Mouse (Mus musculus) testis, adult 2 months (tissue): ENCODE results near the gene Alkbh2. TPM values are rescaled to one million over a fixed set of nuclear protein-coding genes. Genes with fewer than 3 reads are reported as not detected.
A peak's percentile ranks its signal among the peaks of the same experiment; 100 is the strongest.

ENCODE experiments used
- H3K27ac ChIP-seq: fragments of 200-500 bp; 2 replicates; pipeline ENCODE4 v1.5.1; 2012; ENCODE audit warnings: low read depth, low read length; ENCODE audit not compliant: control insufficient read depth, insufficient read depth
- H3K27me3 ChIP-seq: fragments of 200-500 bp; 2 replicates; pipeline ENCODE4 v1.6.1; 2012; ENCODE audit warnings: mild to moderate bottlenecking, low read length, moderate library complexity; ENCODE audit not compliant: control insufficient read depth, insufficient read depth
- H3K36me3 ChIP-seq: fragments of 200-500 bp; 2 replicates; pipeline ENCODE4 v1.6.1; 2012; ENCODE audit warnings: mild to moderate bottlenecking, low read length; ENCODE audit not compliant: control insufficient read depth, insufficient read depth
- H3K4me1 ChIP-seq: fragments of 200-500 bp; 2 replicates; pipeline ENCODE4 v1.6.1; 2012; ENCODE audit warnings: low read length; ENCODE audit not compliant: control insufficient read depth, insufficient read depth
- H3K4me3 ChIP-seq: fragments of 200-500 bp; 2 replicates; pipeline ENCODE4 v1.5.1; 2012; ENCODE audit warnings: low read depth, mild to moderate bottlenecking, low read length, moderate library complexity, mixed read lengths; ENCODE audit not compliant: control insufficient read depth
- CTCF ChIP-seq: fragments of 200-500 bp; IDR thresholded peaks from 2 replicates; pipeline ENCODE4 v1.5.1; 2012; ENCODE audit warnings: low read depth, mild to moderate bottlenecking, inconsistent platforms, low read length, moderate library complexity; ENCODE audit not compliant: control insufficient read depth, insufficient read depth, insufficient replicate concordance
- POLR2A ChIP-seq: fragments of 200-500 bp; IDR thresholded peaks from 2 replicates; pipeline ENCODE4 v1.6.1; 2012; ENCODE audit warnings: low read depth, mild to moderate bottlenecking, inconsistent platforms, low read length, moderate library complexity; ENCODE audit not compliant: control insufficient read depth
- polyA plus RNA-seq: library from polyadenylated mRNA; depleted of rRNA; stranded (reverse); fragments of >200 nt; gene quantifications from 2 replicates; pipeline ENCODE4 v1.2.3, GENCODE M21; 2012

The Alkbh2 gene
- polyA plus RNA-seq, 1 experiment = 2.2 TPM

GRCm38 (mm10) chr5:114115030-114115429 is 13.0 kb downstream of the Alkbh2 start:
- Histone ChIP-seq H3K4me3 (no peak overlapping the region), H3K27ac (no peak overlapping the region), H3K36me3 (peaks cover 2% of the 10 kb centered on the region), H3K27me3 (no peaks in the 10 kb centered on the region), H3K4me1 (no peaks in the 10 kb centered on the region)
- TF ChIP-seq POLR2A (no peak), CTCF (no peak)

DNA sequence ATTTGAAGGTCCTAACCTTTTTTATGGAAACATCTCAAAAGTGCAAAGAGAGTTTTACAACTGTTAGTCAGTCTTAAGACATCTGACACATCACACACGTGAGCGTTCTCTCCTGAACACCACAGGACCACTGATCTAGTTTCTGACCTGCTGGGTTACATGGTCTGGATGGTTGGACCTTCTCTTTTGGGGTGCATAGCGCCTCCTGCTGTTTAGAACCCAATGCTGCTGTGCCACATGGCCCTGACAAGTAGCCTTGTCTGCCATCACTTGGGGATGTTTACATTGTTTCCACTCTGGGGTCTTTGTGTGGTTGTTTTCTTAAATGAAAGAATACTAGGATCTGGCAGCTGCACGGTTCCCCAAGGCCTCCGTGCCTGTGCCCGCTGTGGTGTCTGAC is 14.7 kb downstream of the Alkbh2 start:
- Histone ChIP-seq H3K36me3 (peaks cover 5% of the 10 kb centered on the region), H3K4me1 (no peaks in the 10 kb centered on the region), H3K4me3 (no peak overlapping the region), H3K27me3 (no peaks in the 10 kb centered on the region), H3K27ac (no peak overlapping the region)
- peak; percentile 45; the same call in 1 of the 2 replicates for TF ChIP-seq CTCF
- TF ChIP-seq POLR2A = no peak

DNA sequence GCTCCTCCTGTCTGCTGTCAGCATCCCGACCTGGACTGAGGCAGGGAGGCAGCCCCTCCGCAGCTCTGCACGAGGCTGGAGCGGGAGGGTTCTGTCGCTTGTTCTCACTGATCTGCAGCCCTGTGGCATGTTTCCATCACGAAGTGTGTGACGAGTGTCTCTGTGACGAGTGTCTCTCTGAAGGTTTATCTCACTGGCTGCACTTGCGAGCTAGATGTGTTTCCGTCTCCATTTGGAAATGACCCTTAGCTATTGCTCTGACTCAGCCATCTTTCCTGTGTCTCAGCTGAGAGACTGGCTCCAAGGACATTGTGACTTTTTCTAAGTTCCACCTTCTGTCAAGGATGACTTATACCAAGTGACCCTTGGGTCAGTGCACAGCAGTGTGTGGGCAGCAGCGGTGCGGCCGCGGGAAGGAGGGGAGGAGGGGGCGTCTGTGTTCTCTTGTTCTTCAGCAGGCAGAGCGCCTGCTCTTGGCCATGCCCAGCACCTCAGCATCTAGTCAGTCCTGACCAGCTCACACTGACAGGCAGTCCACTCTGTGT is 21.6 kb downstream of the Alkbh2 start:
- Histone ChIP-seq H3K4me3 (no peak overlapping the region), H3K36me3 (peaks cover 3% of the 10 kb centered on the region), H3K4me1 (peaks cover 2% of the 10 kb centered on the region; the same call in 1 of the 2 replicates), H3K27ac (no peak overlapping the region), H3K27me3 (no peaks in the 10 kb centered on the region)
- TF ChIP-seq CTCF = no peak
- TF ChIP-seq POLR2A = no peak

DNA sequence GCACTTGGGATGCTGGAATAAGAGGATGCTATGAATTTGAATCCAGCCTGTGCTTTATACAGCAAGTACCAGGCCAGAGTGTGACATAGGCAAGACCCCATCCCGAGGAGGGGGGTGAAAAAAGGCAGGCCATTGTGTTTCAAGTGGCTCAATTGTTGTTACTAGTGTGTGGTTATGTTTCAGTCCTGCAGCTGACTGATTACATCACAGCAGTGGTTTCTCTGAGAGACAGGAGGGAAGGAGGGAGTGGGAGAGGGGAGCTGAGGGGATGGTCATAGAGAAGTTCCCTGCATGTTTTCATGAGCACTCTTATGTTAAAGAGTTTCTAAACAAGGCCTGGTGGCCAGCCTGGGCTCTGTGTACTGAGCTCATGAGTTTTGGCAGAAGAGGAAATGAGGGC is 25.2 kb downstream of the Alkbh2 start:
- Histone ChIP-seq H3K27me3 (no peaks in the 10 kb centered on the region), H3K4me3 (no peak overlapping the region), H3K36me3 (no peaks in the 10 kb centered on the region; the same call in none of the 2 replicates), H3K27ac (no peak overlapping the region), H3K4me1 (peaks cover 12% of the 10 kb centered on the region)
- TF ChIP-seq CTCF = no peak
- no peak for TF ChIP-seq POLR2A

GRCm38 (mm10) chr5:114101873-114102272 is 26.1 kb downstream of the Alkbh2 start:
- no peaks in the 10 kb centered on the region for H3K27me3 ChIP-seq
- no peaks in the 10 kb centered on the region; the same call in none of the 2 replicates for H3K36me3 ChIP-seq
- H3K4me3 ChIP-seq = no peak overlapping the region
- H3K27ac ChIP-seq = no peak overlapping the region
- peaks cover 10% of the 10 kb centered on the region for H3K4me1 ChIP-seq
- no peak for TF ChIP-seq POLR2A
- TF ChIP-seq CTCF = no peak

DNA sequence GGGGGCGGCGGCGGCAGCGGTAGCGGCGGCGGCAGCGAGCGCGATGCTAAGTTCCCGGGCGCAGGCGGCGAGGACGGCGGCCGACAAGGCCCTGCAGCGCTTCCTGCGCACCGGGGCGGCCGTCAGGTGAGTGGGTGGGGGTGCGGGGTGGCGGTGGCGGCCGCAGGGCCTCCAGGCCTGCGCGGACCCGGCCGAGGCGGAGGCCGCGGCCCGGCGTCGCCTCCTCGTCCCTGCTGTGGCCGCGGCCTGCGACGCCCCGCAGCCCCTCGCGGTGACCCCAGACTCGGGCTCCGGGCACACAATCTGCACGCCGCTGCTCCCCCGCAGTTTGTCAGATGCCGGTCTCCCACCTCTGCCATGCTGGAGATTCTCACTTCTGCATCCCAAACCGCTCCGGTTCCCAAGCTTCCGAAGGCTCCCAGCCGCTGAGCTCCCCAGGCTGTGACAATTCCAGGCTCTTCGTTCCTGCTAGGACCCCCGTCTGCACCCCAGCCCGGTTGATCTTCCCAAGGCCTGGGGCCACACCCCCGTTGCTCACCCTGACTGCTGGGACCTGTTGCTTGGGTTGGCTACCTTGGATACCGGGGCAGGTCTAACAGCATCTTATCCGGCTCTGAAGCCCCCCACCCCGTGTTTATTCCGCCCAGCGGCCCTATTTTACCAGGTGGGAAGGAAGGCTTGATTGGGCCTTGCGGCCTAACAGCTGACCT is 27.5 kb downstream of the Alkbh2 start:
- Histone ChIP-seq H3K36me3 (no peaks in the 10 kb centered on the region; the same call in none of the 2 replicates), H3K4me1 (peaks cover 10% of the 10 kb centered on the region), H3K27me3 (no peaks in the 10 kb centered on the region), H3K4me3 (peak overlapping the region; percentile 97), H3K27ac (peak overlapping the region; percentile 18; the same call in 1 of the 2 replicates)
- TF ChIP-seq CTCF = no peak

DNA sequence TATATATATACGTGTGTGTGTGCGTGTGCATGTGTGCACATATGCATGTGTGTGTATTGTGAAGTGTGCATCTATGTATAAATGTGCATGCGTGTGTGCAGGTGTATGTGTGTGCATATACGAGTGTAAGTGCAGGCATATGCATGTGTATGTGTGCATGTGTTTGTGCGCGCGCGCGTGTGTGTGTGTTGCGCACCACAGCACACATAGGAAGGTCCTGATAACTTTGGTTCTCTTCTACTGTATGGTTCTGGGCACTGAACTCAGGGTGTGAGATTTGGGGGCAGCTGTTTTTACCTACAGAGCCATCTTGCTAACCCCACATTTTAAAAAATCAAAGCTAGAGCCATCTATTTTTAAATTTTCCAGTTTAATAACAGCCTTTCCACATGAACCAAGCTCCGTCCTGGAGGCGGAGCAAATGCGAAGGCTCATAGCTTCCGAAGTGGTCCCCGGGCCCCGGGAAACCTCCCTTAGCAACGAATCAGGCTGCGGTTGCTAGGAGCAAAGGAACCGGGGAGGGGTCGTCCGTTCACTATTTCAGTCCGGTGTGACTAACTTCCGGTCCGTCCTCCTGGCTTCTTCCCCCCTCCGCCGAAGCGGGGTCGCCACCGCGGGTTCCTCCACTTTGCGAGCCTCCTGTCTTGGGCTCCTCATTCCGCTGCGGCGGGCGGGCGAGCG is 28.2 kb downstream of the Alkbh2 start:
- Histone ChIP-seq H3K4me3 (peak overlapping the region; percentile 97), H3K36me3 (no peaks in the 10 kb centered on the region; the same call in 1 of the 2 replicates), H3K27me3 (no peaks in the 10 kb centered on the region), H3K4me1 (peaks cover 10% of the 10 kb centered on the region), H3K27ac (no peak overlapping the region)
- TF ChIP-seq POLR2A = peak; percentile 43; the same call in 1 of the 2 replicates
- TF ChIP-seq CTCF = no peak; the same call in 1 of the 2 replicates
